Mouse (Mus musculus): ENCODE data around the gene Creg2. TPM values are rescaled to one million over a fixed set of nuclear protein-coding genes. Genes with fewer than 3 reads are reported as not detected.

The Creg2 gene
- polyA plus RNA-seq, 1 experiment from 2014 or later = 0.39 TPM

DNA sequence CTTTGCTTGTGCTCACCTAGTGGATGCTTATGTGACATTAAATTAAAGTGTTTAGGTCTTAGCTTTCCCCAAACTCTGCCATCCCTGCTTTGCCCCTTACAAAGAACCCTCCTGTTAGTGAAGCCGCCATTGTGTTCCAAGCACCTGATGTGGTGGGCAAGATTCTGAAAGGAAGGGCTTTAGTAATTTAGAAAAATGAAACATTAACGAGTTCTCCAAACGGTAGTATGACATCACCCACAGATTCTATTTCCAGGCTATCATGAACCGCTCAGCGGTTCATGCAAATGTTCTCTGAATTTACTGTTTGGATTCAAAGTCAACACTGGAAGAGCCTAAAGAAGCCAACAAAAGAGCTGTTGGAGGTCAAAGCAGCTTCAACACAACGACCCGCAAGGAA lies 2.7 kb downstream of the Creg2 start:
- peaks cover 23% of the 10 kb centered on the region for H3K27me3 ChIP-seq (replicated peaks)
- ATAC-seq = no peak

DNA sequence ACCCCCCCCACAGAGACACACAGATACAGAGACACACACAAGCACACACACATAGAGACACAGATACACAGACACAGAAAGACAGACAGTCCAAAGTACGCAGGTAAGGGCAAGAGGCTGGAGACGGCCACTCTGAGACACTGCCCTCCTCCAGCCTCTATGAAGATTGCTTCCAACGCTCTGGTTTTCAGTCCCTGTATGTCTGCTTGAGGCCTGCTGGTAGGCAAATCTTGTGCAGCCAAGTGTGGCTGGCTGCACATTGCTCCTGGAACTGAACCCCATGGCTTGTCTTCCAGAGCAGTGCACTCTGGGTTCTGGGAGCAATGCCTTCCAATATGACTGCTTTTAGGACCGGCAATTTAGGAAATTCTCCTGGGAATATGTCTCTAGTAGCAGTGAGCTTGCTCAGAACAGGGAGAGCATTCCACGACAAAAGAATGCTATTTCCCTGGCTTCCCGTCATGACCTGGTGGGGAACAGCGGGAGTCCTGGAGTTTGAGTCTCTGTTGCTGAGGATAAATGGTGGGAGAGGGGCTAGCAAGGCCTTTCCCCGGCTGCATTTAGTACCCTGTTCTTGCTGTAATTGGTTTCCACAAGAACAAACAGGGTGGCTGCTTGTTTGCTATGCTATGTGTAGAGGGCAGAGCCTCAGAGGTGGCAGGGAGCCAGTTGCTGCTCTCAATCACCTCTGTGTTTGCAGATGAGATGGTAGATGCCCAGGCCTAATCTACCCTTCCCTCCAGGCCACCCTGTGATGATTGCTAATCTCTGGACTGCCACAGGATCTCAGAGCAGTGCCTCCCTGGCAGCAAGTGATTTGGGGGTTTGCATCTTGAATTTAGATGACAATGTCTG lies 5.1 kb downstream of the Creg2 start:
- Histone ChIP-seq H3K4me1 (replicated peaks) (peaks cover 15% of the 10 kb centered on the region), H3K27ac (no peak overlapping the region), H3K4me2 (replicated peaks) (no peak overlapping the region), H3K36me3 (no peaks in the 10 kb centered on the region), H3K9ac (no peak overlapping the region), H3K9me3 (no peaks in the 10 kb centered on the region), H3K27me3 (replicated peaks) (peaks cover 22% of the 10 kb centered on the region), H3K4me3 (replicated peaks) (no peak overlapping the region)
- ATAC-seq = no peak
- WGBS = 62% methylated on average over 8 of the region's 8 CpGs

More for the DNA sequence above, 2.7 kb downstream of the Creg2 start:
- Histone ChIP-seq H3K36me3 (no peaks in the 10 kb centered on the region), H3K9me3 (no peaks in the 10 kb centered on the region), H3K4me3 (replicated peaks) (no peak overlapping the region), H3K4me1 (replicated peaks) (peaks cover 16% of the 10 kb centered on the region), H3K9ac (no peak overlapping the region), H3K4me2 (replicated peaks) (no peak overlapping the region), H3K27ac (no peak overlapping the region)
- WGBS = 81% methylated on average over 7 of the region's 7 CpGs

DNA sequence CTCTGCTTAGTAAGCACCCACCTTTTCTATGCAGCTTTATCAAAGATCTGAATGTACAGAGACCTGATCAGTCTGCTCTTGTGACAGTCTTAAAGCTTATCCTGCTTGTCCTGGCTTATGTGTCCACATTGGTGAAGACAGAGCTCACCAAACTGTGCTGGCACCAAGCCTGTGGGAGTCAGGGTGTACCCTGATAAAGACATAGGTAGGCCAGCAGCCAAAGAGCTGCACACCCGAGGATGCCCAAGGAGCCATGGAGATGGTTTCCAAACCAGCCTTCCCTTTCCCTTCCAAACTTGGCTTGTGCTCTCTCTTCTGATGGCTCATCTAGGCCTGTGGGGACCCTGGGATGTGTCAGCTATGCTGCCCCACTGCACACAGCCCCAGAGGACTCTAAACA lies 6.9 kb downstream of the Creg2 start:
- Histone ChIP-seq H3K9me3 (no peaks in the 10 kb centered on the region), H3K27ac (no peak overlapping the region), H3K27me3 (replicated peaks) (peaks cover 9% of the 10 kb centered on the region; the same call in 1 of the 2 replicates), H3K4me1 (replicated peaks) (no peaks in the 10 kb centered on the region), H3K9ac (no peak overlapping the region), H3K36me3 (no peaks in the 10 kb centered on the region), H3K4me2 (replicated peaks) (no peak overlapping the region), H3K4me3 (replicated peaks) (no peak overlapping the region)
- ATAC-seq = no peak
- WGBS = 56% methylated on average over 1 of the region's 1 CpGs

DNA sequence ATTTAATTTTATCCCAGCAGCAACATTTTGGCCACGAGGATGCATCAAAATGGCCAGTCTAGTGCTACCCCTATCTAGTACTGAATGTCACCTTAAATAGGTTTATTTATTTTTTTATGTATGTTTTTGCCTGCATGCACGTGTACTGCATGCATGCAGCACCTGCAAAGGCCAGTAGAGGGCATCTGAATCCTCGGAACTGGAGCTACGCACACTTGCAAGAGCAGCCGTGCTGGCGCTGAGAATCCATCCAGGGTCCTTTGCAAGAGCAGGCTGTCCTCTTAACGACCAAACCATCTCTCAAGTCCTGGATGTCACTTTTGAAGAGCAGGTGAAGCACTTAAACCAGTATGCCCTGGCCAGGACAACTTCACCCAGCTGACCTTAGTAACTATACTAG lies 9.6 kb downstream of the Creg2 start:
- 88% methylated on average over 7 of the region's 7 CpGs for WGBS
- Histone ChIP-seq H3K27ac (no peak overlapping the region), H3K27me3 (replicated peaks) (no peaks in the 10 kb centered on the region), H3K4me2 (replicated peaks) (no peak overlapping the region), H3K9ac (no peak overlapping the region), H3K36me3 (no peaks in the 10 kb centered on the region), H3K4me1 (replicated peaks) (no peaks in the 10 kb centered on the region), H3K4me3 (replicated peaks) (no peak overlapping the region), H3K9me3 (no peaks in the 10 kb centered on the region)
- ATAC-seq = no peak

DNA sequence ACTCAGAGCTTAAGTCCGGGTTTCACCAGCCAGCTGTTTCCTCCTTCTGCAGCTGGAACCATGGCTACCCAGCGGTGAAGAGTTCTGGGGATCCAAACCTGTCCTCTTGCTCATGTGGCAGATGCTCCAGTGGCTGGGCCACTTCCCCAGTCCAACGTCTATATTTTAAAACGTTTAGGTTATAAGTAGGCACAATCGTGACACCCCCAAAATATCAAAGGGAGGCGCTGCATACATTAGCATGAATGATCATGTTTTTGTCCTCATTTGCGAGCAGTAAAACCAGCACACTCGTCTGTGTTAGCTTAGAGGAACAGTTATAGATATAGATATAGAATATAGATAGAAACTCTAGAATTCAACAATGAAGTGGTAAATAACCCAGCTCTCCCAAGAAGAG lies 14.1 kb downstream of the Creg2 start:
- Histone ChIP-seq H3K27me3 (replicated peaks) (no peaks in the 10 kb centered on the region), H3K36me3 (no peaks in the 10 kb centered on the region), H3K9me3 (no peaks in the 10 kb centered on the region), H3K27ac (no peak overlapping the region), H3K4me2 (replicated peaks) (no peak overlapping the region), H3K9ac (no peak overlapping the region), H3K4me1 (replicated peaks) (no peaks in the 10 kb centered on the region), H3K4me3 (replicated peaks) (no peak overlapping the region)
- ATAC-seq = no peak
- 54% methylated on average over 8 of the region's 8 CpGs for WGBS

DNA sequence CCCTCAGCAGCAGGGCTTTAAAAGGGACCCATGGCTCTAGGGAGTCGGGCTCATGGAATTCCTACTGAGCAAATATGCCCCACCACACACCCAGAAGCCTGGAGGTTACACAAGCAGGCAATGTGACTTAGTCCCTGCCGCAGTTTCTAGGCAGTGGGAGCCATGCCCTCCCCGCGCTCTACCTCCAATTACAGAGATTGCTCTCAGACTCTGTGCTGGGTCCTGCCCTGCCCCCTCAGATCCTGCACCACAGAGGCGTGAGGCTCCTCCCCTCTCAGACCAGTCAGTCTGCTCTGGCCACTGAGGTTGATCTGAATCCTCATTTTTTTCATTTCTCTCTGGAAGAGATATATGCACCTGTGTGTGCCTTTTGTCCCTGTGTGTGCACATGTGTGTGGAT lies 14.6 kb downstream of the Creg2 start:
- Histone ChIP-seq H3K9ac (no peak overlapping the region), H3K36me3 (no peaks in the 10 kb centered on the region), H3K4me1 (replicated peaks) (no peaks in the 10 kb centered on the region), H3K9me3 (no peaks in the 10 kb centered on the region), H3K27ac (no peak overlapping the region), H3K4me2 (replicated peaks) (no peak overlapping the region), H3K4me3 (replicated peaks) (no peak overlapping the region), H3K27me3 (replicated peaks) (no peaks in the 10 kb centered on the region)
- WGBS = 7% methylated on average over 5 of the region's 5 CpGs
- peak; percentile 79 for ATAC-seq

DNA sequence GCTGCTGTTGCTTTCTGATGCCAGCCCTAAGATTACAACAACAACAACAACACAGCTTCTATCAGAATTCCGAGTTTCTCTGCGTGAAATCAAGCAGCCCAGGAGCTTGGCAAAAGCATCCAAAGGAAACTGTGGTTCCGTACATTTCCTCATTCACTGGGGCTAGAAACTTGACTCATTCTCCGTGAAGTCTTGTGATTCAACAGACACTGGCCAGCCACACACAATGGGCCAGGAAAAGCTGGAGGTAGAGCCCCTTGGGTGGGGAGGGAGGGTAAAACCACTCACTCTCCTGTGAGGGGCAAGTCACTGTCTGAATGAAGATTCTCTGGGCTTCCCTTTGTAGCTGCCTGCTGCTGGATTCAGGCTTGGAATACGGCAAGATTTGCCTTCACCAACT lies 15.1 kb downstream of the Creg2 start:
- WGBS = 39% methylated on average over 5 of the region's 5 CpGs
- no peaks in the 10 kb centered on the region for H3K4me1 ChIP-seq (replicated peaks)
- H3K9ac ChIP-seq = no peak overlapping the region
- no peaks in the 10 kb centered on the region for H3K36me3 ChIP-seq
- H3K27ac ChIP-seq = no peak overlapping the region
- H3K4me3 ChIP-seq (replicated peaks) = no peak overlapping the region
- ATAC-seq = peak; percentile 45; the same call in 1 of the 2 replicates
- no peaks in the 10 kb centered on the region for H3K9me3 ChIP-seq
- no peaks in the 10 kb centered on the region for H3K27me3 ChIP-seq (replicated peaks)
- H3K4me2 ChIP-seq (replicated peaks) = no peak overlapping the region

DNA sequence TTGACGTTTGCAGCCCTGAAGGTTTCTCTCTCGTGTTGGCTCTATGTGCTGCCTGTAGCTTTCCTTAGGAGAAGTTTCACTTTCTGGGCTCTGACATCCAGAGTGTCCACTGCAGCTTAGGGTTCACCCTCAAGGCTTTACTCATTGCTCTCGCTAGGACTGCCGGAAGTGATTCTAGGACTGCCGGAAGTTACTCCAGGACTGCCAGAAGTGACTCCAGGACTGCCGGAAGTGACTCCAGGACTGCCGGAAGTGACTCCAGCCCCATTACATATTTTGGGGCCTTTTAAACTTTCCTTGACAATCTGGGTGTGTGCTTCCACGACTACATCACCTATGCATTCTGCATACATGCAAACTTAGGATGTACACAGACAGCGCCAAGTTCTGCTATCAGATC lies 22.7 kb downstream of the Creg2 start:
- no peaks in the 10 kb centered on the region for H3K27me3 ChIP-seq (replicated peaks)
- H3K4me2 ChIP-seq (replicated peaks) = no peak overlapping the region
- no peak for ATAC-seq
- H3K4me3 ChIP-seq (replicated peaks) = no peak overlapping the region
- H3K27ac ChIP-seq = no peak overlapping the region
- 83% methylated on average over 9 of the region's 9 CpGs for WGBS
- no peaks in the 10 kb centered on the region for H3K9me3 ChIP-seq
- H3K36me3 ChIP-seq = no peaks in the 10 kb centered on the region
- no peaks in the 10 kb centered on the region for H3K4me1 ChIP-seq (replicated peaks)
- H3K9ac ChIP-seq = no peak overlapping the region

DNA sequence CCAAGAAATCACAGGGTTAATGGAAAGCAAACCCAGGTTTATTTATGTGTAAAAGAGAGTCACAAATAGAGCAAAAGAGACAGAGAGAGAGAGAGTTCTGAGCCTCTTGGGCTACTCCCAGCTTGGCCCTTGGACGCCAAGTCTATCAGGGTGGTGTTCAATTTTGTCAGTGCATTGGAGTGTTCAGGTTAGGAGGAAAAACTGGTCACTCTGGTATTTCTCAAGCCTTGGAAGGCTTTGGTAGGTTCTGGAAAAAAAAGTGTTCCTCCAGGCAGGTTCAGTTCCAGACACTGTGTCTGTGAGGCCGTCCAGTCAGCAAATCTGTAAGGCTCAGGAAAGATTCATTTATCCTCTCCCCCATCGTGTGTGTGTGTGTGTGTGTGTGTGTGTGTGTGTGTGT lies 25.8 kb downstream of the Creg2 start:
- Histone ChIP-seq H3K9ac (no peak overlapping the region), H3K27ac (no peak overlapping the region), H3K27me3 (replicated peaks) (no peaks in the 10 kb centered on the region), H3K9me3 (no peaks in the 10 kb centered on the region), H3K36me3 (no peaks in the 10 kb centered on the region), H3K4me1 (replicated peaks) (no peaks in the 10 kb centered on the region), H3K4me2 (replicated peaks) (no peak overlapping the region), H3K4me3 (replicated peaks) (no peak overlapping the region)
- no peak for ATAC-seq
- 27% methylated on average over 3 of the region's 3 CpGs for WGBS

DNA sequence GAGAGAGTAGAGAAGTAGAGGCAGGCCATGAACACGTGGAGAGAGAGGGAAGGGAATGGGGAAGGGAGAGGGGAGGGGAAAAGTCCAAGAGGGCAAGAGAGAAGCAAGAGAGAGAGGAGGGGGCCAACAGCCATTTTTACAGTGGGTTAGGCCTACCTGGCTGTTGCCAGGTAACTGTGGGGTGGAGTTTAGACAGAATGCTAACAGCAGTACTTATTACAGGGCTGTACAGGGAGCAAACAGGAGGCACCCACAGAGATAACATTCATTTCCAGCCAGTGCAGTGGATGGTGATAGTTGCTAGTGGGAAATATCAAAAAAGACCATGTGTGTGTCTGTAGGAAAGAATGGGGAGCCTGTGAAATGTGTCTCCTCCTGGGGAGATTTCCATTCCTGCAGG lies 27.5 kb downstream of the Creg2 start:
- peak; percentile 80 for ATAC-seq
- no peak overlapping the region for H3K4me3 ChIP-seq (replicated peaks)
- H3K27ac ChIP-seq = no peak overlapping the region
- no peaks in the 10 kb centered on the region for H3K36me3 ChIP-seq
- no peaks in the 10 kb centered on the region for H3K27me3 ChIP-seq (replicated peaks)
- no peak overlapping the region for H3K4me2 ChIP-seq (replicated peaks)
- 0 out of 2 replicates have a peak, but pooled peaks cover under 1% of the 10 kb centered on the region for H3K4me1 ChIP-seq (replicated peaks)
- no peaks in the 10 kb centered on the region for H3K9me3 ChIP-seq
- H3K9ac ChIP-seq = no peak overlapping the region
- WGBS = 38% methylated on average over 1 of the region's 1 CpGs

DNA sequence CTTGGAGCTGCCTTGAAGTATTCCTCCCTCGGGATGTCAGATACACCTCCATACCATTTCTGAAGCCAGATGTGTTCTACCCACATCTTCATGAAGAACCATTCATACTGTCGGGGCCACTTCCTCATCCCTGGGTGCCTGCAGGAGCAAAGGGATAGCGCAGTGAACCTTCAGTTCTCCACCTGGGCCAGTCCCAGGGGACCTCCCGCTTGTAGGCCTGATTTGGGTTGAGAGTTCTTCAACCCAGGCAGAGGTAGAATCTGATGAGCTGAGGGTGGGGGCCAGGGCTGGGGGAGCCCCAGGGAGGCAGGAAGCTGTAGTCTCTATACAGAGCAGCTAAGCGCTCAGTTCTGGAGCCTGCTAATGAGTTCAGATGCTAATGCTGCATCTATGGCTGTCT lies 28.2 kb downstream of the Creg2 start:
- 0 out of 2 replicates have a peak, but pooled peaks cover 2% of the 10 kb centered on the region for H3K4me1 ChIP-seq (replicated peaks)
- 94% methylated on average over 5 of the region's 5 CpGs for WGBS

DNA sequence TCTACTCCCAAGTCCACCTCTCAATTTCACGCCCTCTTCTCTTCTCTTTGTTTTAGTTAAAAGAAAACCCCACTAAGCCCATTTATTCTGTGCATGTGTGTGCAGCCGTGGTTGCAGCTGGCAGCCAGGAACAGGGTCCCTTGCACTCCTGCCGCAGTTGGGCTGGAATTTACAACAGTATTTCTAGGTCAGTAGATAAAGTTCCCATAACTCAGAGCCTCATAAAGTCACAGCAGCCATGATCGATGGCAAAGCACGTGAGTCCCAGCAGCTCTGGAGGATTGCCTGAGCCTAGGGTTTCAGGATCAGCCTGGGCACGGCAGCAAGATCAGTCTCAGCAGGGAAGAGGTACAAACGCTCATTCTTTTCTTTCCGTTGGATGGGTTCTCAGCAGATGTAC lies 32.8 kb downstream of the Creg2 start:
- Histone ChIP-seq H3K36me3 (no peaks in the 10 kb centered on the region), H3K4me2 (replicated peaks) (peak overlapping the region; percentile 15; the same call in 1 of the 2 replicates), H3K27ac (no peak overlapping the region), H3K4me3 (replicated peaks) (no peak overlapping the region), H3K27me3 (replicated peaks) (no peaks in the 10 kb centered on the region), H3K9ac (no peak overlapping the region), H3K4me1 (replicated peaks) (peaks cover 5% of the 10 kb centered on the region; the same call in 1 of the 2 replicates), H3K9me3 (no peaks in the 10 kb centered on the region)
- 21% methylated on average over 8 of the region's 8 CpGs for WGBS
- peak; percentile 71 for ATAC-seq

More for the DNA sequence above, 28.2 kb downstream of the Creg2 start:
- 0 out of 2 replicates have a peak, but pooled peaks have one; percentile 32 for ATAC-seq
- H3K9me3 ChIP-seq = no peaks in the 10 kb centered on the region
- H3K27ac ChIP-seq = no peak overlapping the region
- no peaks in the 10 kb centered on the region for H3K27me3 ChIP-seq (replicated peaks)
- H3K4me3 ChIP-seq (replicated peaks) = no peak overlapping the region
- no peaks in the 10 kb centered on the region for H3K36me3 ChIP-seq
- no peak overlapping the region for H3K9ac ChIP-seq
- H3K4me2 ChIP-seq (replicated peaks) = no peak overlapping the region

DNA sequence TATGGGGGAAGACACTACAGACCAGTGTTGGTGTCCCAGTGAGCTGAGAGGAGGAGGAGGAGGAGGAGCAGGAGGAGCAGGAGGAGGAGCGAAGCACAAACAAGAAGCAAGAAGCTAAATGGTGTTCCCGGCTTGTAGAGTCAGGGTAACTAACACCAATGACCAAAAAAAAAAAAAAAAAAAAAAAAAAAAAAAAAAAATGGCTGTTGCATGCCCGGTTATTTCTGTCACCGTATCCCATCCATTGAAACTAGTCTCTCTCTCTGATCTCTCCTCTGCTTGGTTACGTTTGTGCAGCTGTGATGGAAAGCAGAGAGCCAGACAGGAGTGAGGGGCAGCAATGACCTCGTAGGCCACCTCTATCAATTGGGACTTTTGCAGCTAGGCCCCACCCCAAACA lies 35.7 kb downstream of the Creg2 start:
- H3K9me3 ChIP-seq = no peaks in the 10 kb centered on the region
- no peak for ATAC-seq
- no peak overlapping the region for H3K4me2 ChIP-seq (replicated peaks)
- WGBS = 64% methylated on average over 6 of the region's 6 CpGs
- no peaks in the 10 kb centered on the region for H3K36me3 ChIP-seq
- H3K27ac ChIP-seq = no peak overlapping the region
- no peak overlapping the region for H3K9ac ChIP-seq
- no peaks in the 10 kb centered on the region for H3K27me3 ChIP-seq (replicated peaks)
- peaks cover 5% of the 10 kb centered on the region; the same call in 1 of the 2 replicates for H3K4me1 ChIP-seq (replicated peaks)
- no peak overlapping the region for H3K4me3 ChIP-seq (replicated peaks)
